Mouse (Mus musculus): ENCODE results near the gene Padi4. TPM values are rescaled to one million over a fixed set of nuclear protein-coding genes. Genes with fewer than 3 reads are reported as not detected.
A peak's percentile ranks its signal among the peaks of the same experiment; 100 is the strongest.

Gene Padi4
- polyA plus RNA-seq, 1 experiment from 2014 or later, result 1.9 TPM

- Histone ChIP-seq H3K27me3 (ENCODE audit: control insufficient read depth, insufficient read depth, low read length) (no peaks in the 10 kb centered on the region), H3K9me3 (ENCODE audit: control insufficient read depth, low read length) (no peaks in the 10 kb centered on the region), H3K36me3 (ENCODE audit: control insufficient read depth, insufficient read depth, low read length) (no peaks in the 10 kb centered on the region), H3K9ac (ENCODE audit: low read length) (no peak overlapping the region), H3K4me3 (ENCODE audit: control insufficient read depth in 1 of 2, insufficient read depth in 1 of 2, low read depth in 1 of 2, low read length in 2 of 2) (no peak overlapping the region), H3K27ac (replicated peaks in 1 of 2; ENCODE audit: control insufficient read depth in 1 of 2, insufficient read depth in 1 of 2, low read depth in 2 of 2, low read length in 2 of 2) (no peak overlapping the region), H3K4me1 (ENCODE audit: control insufficient read depth in 2 of 2, insufficient read depth in 2 of 2, low read length in 2 of 2) (peaks cover 0 to 3% of the 10 kb centered on the region in 2 experiments; a peak in 2 of 4 replicates), H3K4me2 (ENCODE audit: low read length) (no peak overlapping the region)
- 87% methylated on average over 11 of the region's 11 CpGs for WGBS
- ATAC-seq (ENCODE audit: insufficient number of reproducible peaks, insufficient read depth, low FRiP score, low read depth), result no peak
Observed at GRCm38 (mm10) chr4:140740655-140741054, 33.4 kb downstream of the Padi4 start.

GRCm38 (mm10) chr4:140732871-140733270 is 41.2 kb downstream of the Padi4 start:
- H3K9ac ChIP-seq (ENCODE audit: low read length), result no peak overlapping the region
- no peak overlapping the region for H3K27ac ChIP-seq (replicated peaks in 1 of 2; ENCODE audit: control insufficient read depth in 1 of 2, insufficient read depth in 1 of 2, low read depth in 2 of 2, low read length in 2 of 2)
- H3K27me3 ChIP-seq (ENCODE audit: control insufficient read depth, insufficient read depth, low read length), result no peaks in the 10 kb centered on the region
- no peaks in the 10 kb centered on the region for H3K36me3 ChIP-seq (ENCODE audit: control insufficient read depth, insufficient read depth, low read length)
- peaks cover 0 to 6% of the 10 kb centered on the region in 2 experiments; a peak in 2 of 4 replicates for H3K4me1 ChIP-seq (ENCODE audit: control insufficient read depth in 2 of 2, insufficient read depth in 2 of 2, low read length in 2 of 2)
- ATAC-seq (ENCODE audit: insufficient number of reproducible peaks, insufficient read depth, low FRiP score, low read depth), result no peak
- no peaks in the 10 kb centered on the region for H3K9me3 ChIP-seq (ENCODE audit: control insufficient read depth, low read length)
- H3K4me3 ChIP-seq (ENCODE audit: control insufficient read depth in 1 of 2, insufficient read depth in 1 of 2, low read depth in 1 of 2, low read length in 2 of 2), result no peak overlapping the region
- H3K4me2 ChIP-seq (ENCODE audit: low read length), result no peak overlapping the region
- WGBS, result 78% methylated on average over 7 of the region's 7 CpGs

- H3K27me3 ChIP-seq (ENCODE audit: control insufficient read depth, insufficient read depth, low read length), result no peaks in the 10 kb centered on the region
- whole genome bisulfite sequencing, result 78% methylated on average over 4 of the region's 4 CpGs
- H3K9me3 ChIP-seq (ENCODE audit: control insufficient read depth, low read length), result no peaks in the 10 kb centered on the region
- H3K9ac ChIP-seq (ENCODE audit: low read length), result no peak overlapping the region
- H3K27ac ChIP-seq (replicated peaks in 1 of 2; ENCODE audit: control insufficient read depth in 1 of 2, insufficient read depth in 1 of 2, low read depth in 2 of 2, low read length in 2 of 2), result no peak overlapping the region
- H3K4me3 ChIP-seq (ENCODE audit: control insufficient read depth in 1 of 2, insufficient read depth in 1 of 2, low read depth in 1 of 2, low read length in 2 of 2), result no peak overlapping the region
- ATAC-seq (ENCODE audit: insufficient number of reproducible peaks, insufficient read depth, low FRiP score, low read depth), result no peak
- no peak overlapping the region for H3K4me2 ChIP-seq (ENCODE audit: low read length)
- H3K36me3 ChIP-seq (ENCODE audit: control insufficient read depth, insufficient read depth, low read length), result no peaks in the 10 kb centered on the region
- peaks cover 0 to 6% of the 10 kb centered on the region in 2 experiments; a peak in 2 of 4 replicates for H3K4me1 ChIP-seq (ENCODE audit: control insufficient read depth in 2 of 2, insufficient read depth in 2 of 2, low read length in 2 of 2)
Observed at GRCm38 (mm10) chr4:140731654-140732053, 42.4 kb downstream of the Padi4 start.

- Histone ChIP-seq H3K9ac (ENCODE audit: low read length) (no peak overlapping the region), H3K4me1 (ENCODE audit: control insufficient read depth in 2 of 2, insufficient read depth in 2 of 2, low read length in 2 of 2) (no peaks in the 10 kb centered on the region), H3K36me3 (ENCODE audit: control insufficient read depth, insufficient read depth, low read length) (peaks cover 15% of the 10 kb centered on the region), H3K27ac (replicated peaks in 1 of 2; ENCODE audit: control insufficient read depth in 1 of 2, insufficient read depth in 1 of 2, low read depth in 2 of 2, low read length in 2 of 2) (no peak overlapping the region), H3K4me3 (ENCODE audit: control insufficient read depth in 1 of 2, insufficient read depth in 1 of 2, low read depth in 1 of 2, low read length in 2 of 2) (no peak overlapping the region), H3K4me2 (ENCODE audit: low read length) (no peak overlapping the region), H3K9me3 (ENCODE audit: control insufficient read depth, low read length) (no peaks in the 10 kb centered on the region), H3K27me3 (ENCODE audit: control insufficient read depth, insufficient read depth, low read length) (no peaks in the 10 kb centered on the region)
- no peak for ATAC-seq (ENCODE audit: insufficient number of reproducible peaks, insufficient read depth, low FRiP score, low read depth)
- 87% methylated on average over 12 of the region's 12 CpGs for WGBS
Observed at GRCm38 (mm10) chr4:140726907-140727306, 47.1 kb downstream of the Padi4 start.

GRCm38 (mm10) chr4:140724739-140725138 is 49.3 kb downstream of the Padi4 start:
- Histone ChIP-seq H3K27me3 (ENCODE audit: control insufficient read depth, insufficient read depth, low read length) (no peaks in the 10 kb centered on the region), H3K4me3 (ENCODE audit: control insufficient read depth in 1 of 2, insufficient read depth in 1 of 2, low read depth in 1 of 2, low read length in 2 of 2) (no peak overlapping the region), H3K4me2 (ENCODE audit: low read length) (no peak overlapping the region), H3K27ac (replicated peaks in 1 of 2; ENCODE audit: control insufficient read depth in 1 of 2, insufficient read depth in 1 of 2, low read depth in 2 of 2, low read length in 2 of 2) (no peak overlapping the region), H3K36me3 (ENCODE audit: control insufficient read depth, insufficient read depth, low read length) (peaks cover 36% of the 10 kb centered on the region), H3K9me3 (ENCODE audit: control insufficient read depth, low read length) (no peaks in the 10 kb centered on the region), H3K4me1 (ENCODE audit: control insufficient read depth in 2 of 2, insufficient read depth in 2 of 2, low read length in 2 of 2) (peaks cover 0 to 8% of the 10 kb centered on the region in 2 experiments; a peak in 1 of 4 replicates), H3K9ac (ENCODE audit: low read length) (no peak overlapping the region)
- WGBS, result 53% methylated on average over 6 of the region's 6 CpGs
- ATAC-seq (ENCODE audit: insufficient number of reproducible peaks, insufficient read depth, low FRiP score, low read depth), result no peak

GRCm38 (mm10) chr4:140723801-140724200 is 50.2 kb downstream of the Padi4 start:
- no peaks in the 10 kb centered on the region for H3K27me3 ChIP-seq (ENCODE audit: control insufficient read depth, insufficient read depth, low read length)
- 0 out of 2 replicates have a peak, but pooled peaks have one; percentile 13 for ATAC-seq (ENCODE audit: insufficient number of reproducible peaks, insufficient read depth, low FRiP score, low read depth)
- peaks cover 0 to 9% of the 10 kb centered on the region in 2 experiments; a peak in 1 of 4 replicates for H3K4me1 ChIP-seq (ENCODE audit: control insufficient read depth in 2 of 2, insufficient read depth in 2 of 2, low read length in 2 of 2)
- 62% methylated on average over 5 of the region's 5 CpGs for WGBS
- no peak overlapping the region for H3K4me2 ChIP-seq (ENCODE audit: low read length)
- H3K27ac ChIP-seq (replicated peaks in 1 of 2; ENCODE audit: control insufficient read depth in 1 of 2, insufficient read depth in 1 of 2, low read depth in 2 of 2, low read length in 2 of 2), result no peak overlapping the region
- peaks cover 46% of the 10 kb centered on the region for H3K36me3 ChIP-seq (ENCODE audit: control insufficient read depth, insufficient read depth, low read length)
- no peak overlapping the region for H3K9ac ChIP-seq (ENCODE audit: low read length)
- H3K9me3 ChIP-seq (ENCODE audit: control insufficient read depth, low read length), result no peaks in the 10 kb centered on the region
- no peak overlapping the region for H3K4me3 ChIP-seq (ENCODE audit: control insufficient read depth in 1 of 2, insufficient read depth in 1 of 2, low read depth in 1 of 2, low read length in 2 of 2)

- no peak overlapping the region for H3K4me2 ChIP-seq (ENCODE audit: low read length)
- no peak overlapping the region for H3K4me3 ChIP-seq (ENCODE audit: control insufficient read depth in 1 of 2, insufficient read depth in 1 of 2, low read depth in 1 of 2, low read length in 2 of 2)
- H3K9me3 ChIP-seq (ENCODE audit: control insufficient read depth, low read length), result no peaks in the 10 kb centered on the region
- H3K27me3 ChIP-seq (ENCODE audit: control insufficient read depth, insufficient read depth, low read length), result no peaks in the 10 kb centered on the region
- H3K4me1 ChIP-seq (ENCODE audit: control insufficient read depth in 2 of 2, insufficient read depth in 2 of 2, low read length in 2 of 2), result peaks cover 0 to 9% of the 10 kb centered on the region in 2 experiments; a peak in 1 of 4 replicates
- no peak for ATAC-seq (ENCODE audit: insufficient number of reproducible peaks, insufficient read depth, low FRiP score, low read depth)
- H3K36me3 ChIP-seq (ENCODE audit: control insufficient read depth, insufficient read depth, low read length), result peaks cover 52% of the 10 kb centered on the region
- WGBS, result 86% methylated on average over 9 of the region's 9 CpGs
- no peak overlapping the region for H3K27ac ChIP-seq (replicated peaks in 1 of 2; ENCODE audit: control insufficient read depth in 1 of 2, insufficient read depth in 1 of 2, low read depth in 2 of 2, low read length in 2 of 2)
- no peak overlapping the region for H3K9ac ChIP-seq (ENCODE audit: low read length)
Observed at GRCm38 (mm10) chr4:140723192-140723591, 50.8 kb downstream of the Padi4 start.

- Histone ChIP-seq H3K27me3 (ENCODE audit: control insufficient read depth, insufficient read depth, low read length) (no peaks in the 10 kb centered on the region), H3K36me3 (ENCODE audit: control insufficient read depth, insufficient read depth, low read length) (peaks cover 57% of the 10 kb centered on the region), H3K4me1 (ENCODE audit: control insufficient read depth in 2 of 2, insufficient read depth in 2 of 2, low read length in 2 of 2) (peaks cover 0 to 9% of the 10 kb centered on the region in 2 experiments; a peak in 1 of 4 replicates), H3K27ac (replicated peaks in 1 of 2; ENCODE audit: control insufficient read depth in 1 of 2, insufficient read depth in 1 of 2, low read depth in 2 of 2, low read length in 2 of 2) (no peak overlapping the region), H3K4me2 (ENCODE audit: low read length) (no peak overlapping the region), H3K9me3 (ENCODE audit: control insufficient read depth, low read length) (no peaks in the 10 kb centered on the region), H3K9ac (ENCODE audit: low read length) (no peak overlapping the region), H3K4me3 (ENCODE audit: control insufficient read depth in 1 of 2, insufficient read depth in 1 of 2, low read depth in 1 of 2, low read length in 2 of 2) (no peak overlapping the region)
- 83% methylated on average over 9 of the region's 9 CpGs for WGBS
- ATAC-seq (ENCODE audit: insufficient number of reproducible peaks, insufficient read depth, low FRiP score, low read depth), result no peak
Observed at GRCm38 (mm10) chr4:140722710-140723109, 51.3 kb downstream of the Padi4 start.

Measured in heart, embryonic 14.5 days (tissue).